Mouse (Mus musculus) mouse embryonic stem cell (cell line): ENCODE measurements around the gene Cd38.
"Not testable (repeated sequence)": the region's sequence is repeated elsewhere in the genome, so short reads cannot be mapped to it uniquely, and the experiment has no call there.

Experiments used
- in situ Hi-C, 2 experiments: fragments of 300-500 bp; cut with MboI; formaldehyde crosslinking; loops; 1 replicate in 1 of 2; 3 replicates in 1 of 2; pipeline ENCODE4 v1.14.3; 2019 to 2020; ENCODE audit warnings: low sequenced_read_pairs in 2 of 2, low pct_unique_long_range_greater_than_20kb in 1 of 2, mixed read lengths in 1 of 2; ENCODE audit not compliant: unreplicated experiment in 1 of 2

The Cd38 gene

DNA sequence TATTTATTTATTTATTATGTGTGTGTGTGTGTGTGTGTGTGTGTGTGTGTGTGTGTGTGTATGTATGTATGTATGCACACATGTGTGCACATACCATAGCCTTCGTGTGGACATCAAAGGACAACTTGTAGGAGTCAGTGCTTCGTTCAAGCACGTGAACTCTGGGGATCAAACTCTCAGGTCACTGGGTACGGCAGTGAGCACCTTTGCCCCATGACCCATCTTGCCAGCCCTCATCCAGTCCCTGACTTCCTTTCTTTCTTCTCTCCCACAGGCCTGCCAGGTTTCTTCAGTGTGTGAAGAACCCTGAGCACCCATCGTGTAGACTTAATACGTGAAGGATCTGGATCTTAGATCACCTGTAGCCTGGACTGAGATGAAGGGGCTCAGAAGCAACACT, 41.7 kb downstream of the Cd38 start:
- in situ Hi-C loops, result no loop called here

- in situ Hi-C loops, result not testable (repeated sequence)
Measured at GRCm38 (mm10) chr5:43912844-43913243, 44.5 kb downstream of the Cd38 start, which contains the start of gene Gm7879. TSS of gene Gm7879 (plus strand) at chr5:43913144.

- in situ Hi-C loops, result no loop called here
Measured at GRCm38 (mm10) chr5:43915261-43915886, 47.0 kb downstream of the Cd38 start.

DNA sequence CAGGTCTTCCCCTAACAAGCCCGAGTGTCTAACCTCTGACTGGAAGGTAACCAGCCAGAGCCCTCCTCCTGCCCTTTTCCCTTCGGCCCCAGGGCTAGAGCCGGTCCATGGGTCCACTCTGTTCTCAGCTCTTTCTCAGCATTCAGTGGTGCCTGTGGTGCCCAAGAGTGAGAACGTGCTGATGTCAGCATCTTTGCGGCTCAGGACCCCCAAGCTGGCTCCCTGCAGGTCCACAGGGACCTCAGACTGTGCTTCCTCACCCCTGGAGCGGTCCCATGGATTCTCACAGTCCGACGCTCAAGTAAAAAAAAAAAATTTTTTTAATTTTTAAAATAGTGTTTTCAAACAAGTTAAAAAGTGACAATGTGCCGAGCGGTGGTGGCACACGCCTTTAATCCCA, 53.5 kb downstream of the Cd38 start:
- in situ Hi-C loops, result no loop called here

- in situ Hi-C loops, result no loop called here
Measured at GRCm38 (mm10) chr5:43923933-43924332, 55.6 kb downstream of the Cd38 start.

- in situ Hi-C loops, result loop anchor here in 1 of 2 experiments (5.0 kb wide), 1 partner anchor 55 kb away; the partner anchor contains the start of gene Fgfbp1
Measured at GRCm38 (mm10) chr5:43927729-43928128, 59.4 kb downstream of the Cd38 start.

DNA sequence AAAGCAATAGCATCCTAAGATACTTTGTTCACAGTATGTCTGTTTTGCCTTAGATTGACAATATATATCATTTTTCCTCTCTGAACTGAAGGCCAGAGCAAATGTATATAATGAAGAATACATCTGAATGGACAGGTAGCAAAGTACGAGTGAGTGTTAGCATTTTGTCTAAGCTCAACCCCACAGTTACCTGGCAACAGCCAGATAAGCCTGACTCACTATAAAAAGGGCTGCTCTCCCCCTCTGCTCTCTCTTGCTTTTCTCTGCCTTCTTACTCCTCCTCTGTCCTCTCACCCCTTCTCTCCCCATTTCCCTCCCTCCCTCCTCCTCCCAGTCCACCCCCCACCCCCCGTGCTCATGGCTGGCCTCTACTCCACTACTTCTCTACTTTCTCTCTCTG, 64.9 kb downstream of the Cd38 start:
- in situ Hi-C loops, result no loop called here

- in situ Hi-C loops, result no loop called here
Measured at GRCm38 (mm10) chr5:43947330-43947977, 79.1 kb downstream of the Cd38 start.

DNA sequence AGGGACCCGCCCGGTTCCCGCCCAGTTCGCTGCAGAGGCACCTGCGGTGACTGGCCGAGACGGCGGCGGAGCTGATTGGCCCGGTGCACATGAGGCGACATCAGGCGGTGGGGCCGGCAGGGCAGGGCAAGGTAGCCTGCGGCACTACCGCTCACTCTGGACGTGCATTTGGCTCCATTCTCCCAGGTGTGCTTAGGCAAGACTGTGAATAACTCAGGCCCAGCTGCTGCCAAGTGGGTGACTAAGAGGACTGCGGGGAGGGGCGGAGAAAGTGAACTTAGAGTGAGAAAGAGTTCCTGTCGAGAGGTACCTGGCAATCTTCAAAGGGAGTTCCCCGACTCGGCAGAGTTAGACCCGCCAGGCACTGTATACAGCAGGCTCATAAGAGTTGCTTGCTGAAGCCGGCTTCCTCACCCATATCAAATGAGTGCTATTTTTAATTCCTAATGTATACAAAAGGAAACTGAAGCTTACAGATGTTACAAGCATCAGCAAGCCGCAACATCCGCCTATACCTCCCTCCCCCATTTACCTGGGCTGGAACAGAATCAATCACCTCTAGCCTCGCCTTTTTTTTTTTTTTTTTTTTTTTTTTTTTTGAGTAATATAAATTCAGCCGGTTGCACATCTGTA, 79.9 kb downstream of the Cd38 start:
- in situ Hi-C loops, result no loop called here

GRCm38 (mm10) chr5:43948748-43949275, 80.5 kb downstream of the Cd38 start:
- in situ Hi-C loops, result no loop called here

DNA sequence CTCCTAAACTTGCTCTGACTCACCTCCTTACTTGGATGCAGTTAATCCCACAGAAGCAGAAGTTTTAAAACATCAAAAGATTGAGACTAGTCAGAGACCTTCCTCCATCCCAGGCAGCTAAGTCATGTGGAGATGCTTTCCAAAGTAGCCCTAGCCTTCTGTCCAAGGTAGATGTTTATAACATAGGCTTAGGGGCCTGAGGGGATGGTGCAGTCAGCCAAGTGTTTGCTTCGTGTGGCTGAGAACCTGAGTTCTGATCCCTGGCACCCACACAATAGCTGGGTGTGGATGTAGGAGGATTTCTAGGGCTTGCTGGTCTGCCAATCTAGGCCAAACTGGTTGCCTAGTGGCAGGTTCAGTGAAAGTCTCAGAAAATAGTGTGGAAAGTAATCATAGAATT, 84.9 kb downstream of the Cd38 start:
- in situ Hi-C loops, result no loop called here

GRCm38 (mm10) chr5:43959884-43960440, 91.6 kb downstream of the Cd38 start:
- in situ Hi-C loops, result no loop called here

- in situ Hi-C loops, result no loop called here
Measured at GRCm38 (mm10) chr5:43961056-43961455, 92.7 kb downstream of the Cd38 start.
